Mouse (Mus musculus): ENCODE measurements around the gene Inpp5e. TPM values are rescaled to one million over a fixed set of nuclear protein-coding genes. Genes with fewer than 3 reads are reported as not detected.
A peak's percentile ranks its signal among the peaks of the same experiment; 100 is the strongest.

Inpp5e gene
- total and polyA plus RNA-seq, 3 experiments: 7.6 to 23.0 (median 16.0) TPM

GRCm38 (mm10) chr2:26356231-26356630 is 52.8 kb downstream of the Inpp5e start:
- H3K9me3 ChIP-seq (replicated peaks): no peaks in the 10 kb centered on the region
- H3K4me3 ChIP-seq (ENCODE audit: low read depth, low read length): no peak overlapping the region
- DNase-seq (ENCODE audit: low spot score): no peak
- peaks cover 31% of the 10 kb centered on the region for H3K27me3 ChIP-seq (ENCODE audit: insufficient read depth, low read length)
- TF ChIP-seq CTCF (IDR thresholded peaks at IDR 0.05; ENCODE audit: low read depth, low read length) (no peak), GATA1 (IDR thresholded peaks at IDR 0.05; ENCODE audit: borderline replicate concordance, low read length) (no peak), POLR2AphosphoS5 (IDR thresholded peaks at IDR 0.05; ENCODE audit: insufficient replicate concordance, low read depth, low read length) (no peak), GATA2 (IDR thresholded peaks at IDR 0.05; ENCODE audit: borderline replicate concordance, low read depth, low read length) (no peak), TAL1 (conservative IDR thresholded peaks at IDR 0.05; ENCODE audit: low read depth, low read length) (no peak)
- no peak for ATAC-seq (ENCODE audit: extremely low read depth, insufficient number of reproducible peaks, low FRiP score, poor library complexity, severe bottlenecking)
- H3K36me3 ChIP-seq (replicated peaks): peaks cover 10% of the 10 kb centered on the region
- H3K4me1 ChIP-seq (ENCODE audit: insufficient read depth, low read depth, low read length): peaks cover 28% of the 10 kb centered on the region

GRCm38 (mm10) chr2:26354401-26354800 is 54.6 kb downstream of the Inpp5e start:
- Histone ChIP-seq H3K4me3 (ENCODE audit: low read depth, low read length) (no peak overlapping the region), H3K27me3 (ENCODE audit: insufficient read depth, low read length) (peaks cover 31% of the 10 kb centered on the region), H3K9me3 (replicated peaks) (no peaks in the 10 kb centered on the region), H3K4me1 (ENCODE audit: insufficient read depth, low read depth, low read length) (peaks cover 40% of the 10 kb centered on the region), H3K36me3 (replicated peaks) (peaks cover 14% of the 10 kb centered on the region)
- DNase-seq (ENCODE audit: low spot score) (no peak), ATAC-seq (ENCODE audit: extremely low read depth, insufficient number of reproducible peaks, low FRiP score, poor library complexity, severe bottlenecking) (no peak)
- TF ChIP-seq GATA2 (IDR thresholded peaks at IDR 0.05; ENCODE audit: borderline replicate concordance, low read depth, low read length) (no peak), POLR2AphosphoS5 (IDR thresholded peaks at IDR 0.05; ENCODE audit: insufficient replicate concordance, low read depth, low read length) (no peak), TAL1 (conservative IDR thresholded peaks at IDR 0.05; ENCODE audit: low read depth, low read length) (no peak), CTCF (IDR thresholded peaks at IDR 0.05; ENCODE audit: low read depth, low read length) (no peak)

GRCm38 (mm10) chr2:26353066-26353980 is 55.7 kb downstream of the Inpp5e start:
- peaks cover 42% of the 10 kb centered on the region for H3K4me1 ChIP-seq (ENCODE audit: insufficient read depth, low read depth, low read length)
- H3K36me3 ChIP-seq (replicated peaks): peaks cover 25% of the 10 kb centered on the region
- no peak for DNase-seq (ENCODE audit: low spot score)
- H3K27me3 ChIP-seq (ENCODE audit: insufficient read depth, low read length): peaks cover 23% of the 10 kb centered on the region
- H3K4me3 ChIP-seq (ENCODE audit: low read depth, low read length): peak overlapping the region; percentile 83; the same call in 1 of the 2 replicates
- H3K9me3 ChIP-seq (replicated peaks): no peaks in the 10 kb centered on the region
- TF ChIP-seq CTCF (IDR thresholded peaks at IDR 0.05; ENCODE audit: low read depth, low read length) (no peak), TAL1 (conservative IDR thresholded peaks at IDR 0.05; ENCODE audit: low read depth, low read length) (no peak), GATA1 (IDR thresholded peaks at IDR 0.05; ENCODE audit: borderline replicate concordance, low read length) (no peak)
- ATAC-seq (ENCODE audit: extremely low read depth, insufficient number of reproducible peaks, low FRiP score, poor library complexity, severe bottlenecking): no peak

- DNase-seq (ENCODE audit: low spot score): peak; percentile 66
- Histone ChIP-seq H3K27me3 (ENCODE audit: insufficient read depth, low read length) (peaks cover 16% of the 10 kb centered on the region), H3K4me3 (ENCODE audit: low read depth, low read length) (peak overlapping the region; percentile 83), H3K36me3 (replicated peaks) (peaks cover 34% of the 10 kb centered on the region), H3K9me3 (replicated peaks) (no peaks in the 10 kb centered on the region), H3K4me1 (ENCODE audit: insufficient read depth, low read depth, low read length) (peaks cover 42% of the 10 kb centered on the region)
- TF ChIP-seq CTCF (IDR thresholded peaks at IDR 0.05; ENCODE audit: low read depth, low read length) (no peak), POLR2AphosphoS5 (IDR thresholded peaks at IDR 0.05; ENCODE audit: insufficient replicate concordance, low read depth, low read length) (no peak), GATA1 (IDR thresholded peaks at IDR 0.05; ENCODE audit: borderline replicate concordance, low read length) (no peak), GATA2 (IDR thresholded peaks at IDR 0.05; ENCODE audit: borderline replicate concordance, low read depth, low read length) (no peak), TAL1 (conservative IDR thresholded peaks at IDR 0.05; ENCODE audit: low read depth, low read length) (no peak)
- ATAC-seq (ENCODE audit: extremely low read depth, insufficient number of reproducible peaks, low FRiP score, poor library complexity, severe bottlenecking): no peak
These were observed 56.6 kb downstream of the Inpp5e start for GRCm38 (mm10) chr2:26352291-26352910.

GRCm38 (mm10) chr2:26351358-26352290 is 57.4 kb downstream of the Inpp5e start, which contains the start of gene Dnlz:
TSS of gene Dnlz (minus strand) at chr2:26352110.
- H3K4me3 ChIP-seq (ENCODE audit: low read depth, low read length): peak within 1 kb of the TSS; percentile 83
- no peaks in the 10 kb centered on the region for H3K9me3 ChIP-seq (replicated peaks)
- ATAC-seq (ENCODE audit: extremely low read depth, insufficient number of reproducible peaks, low FRiP score, poor library complexity, severe bottlenecking): peak; percentile 68
- 0 out of 2 replicates have a peak, but pooled peaks have one; percentile 17 for TF ChIP-seq CTCF (IDR thresholded peaks at IDR 0.05; ENCODE audit: low read depth, low read length)
- TF ChIP-seq POLR2AphosphoS5 (IDR thresholded peaks at IDR 0.05; ENCODE audit: insufficient replicate concordance, low read depth, low read length): no peak
- peaks cover 42% of the 10 kb centered on the region for H3K4me1 ChIP-seq (ENCODE audit: insufficient read depth, low read depth, low read length)
- H3K36me3 ChIP-seq (replicated peaks): peaks cover 38% of the 10 kb centered on the region
- H3K27me3 ChIP-seq (ENCODE audit: insufficient read depth, low read length): peaks cover 10% of the 10 kb centered on the region
- DNase-seq (ENCODE audit: low spot score): peak; percentile 91
